Comparison of ENCODE assay signal across 1 mouse cellular context in the genomic region with DNA sequence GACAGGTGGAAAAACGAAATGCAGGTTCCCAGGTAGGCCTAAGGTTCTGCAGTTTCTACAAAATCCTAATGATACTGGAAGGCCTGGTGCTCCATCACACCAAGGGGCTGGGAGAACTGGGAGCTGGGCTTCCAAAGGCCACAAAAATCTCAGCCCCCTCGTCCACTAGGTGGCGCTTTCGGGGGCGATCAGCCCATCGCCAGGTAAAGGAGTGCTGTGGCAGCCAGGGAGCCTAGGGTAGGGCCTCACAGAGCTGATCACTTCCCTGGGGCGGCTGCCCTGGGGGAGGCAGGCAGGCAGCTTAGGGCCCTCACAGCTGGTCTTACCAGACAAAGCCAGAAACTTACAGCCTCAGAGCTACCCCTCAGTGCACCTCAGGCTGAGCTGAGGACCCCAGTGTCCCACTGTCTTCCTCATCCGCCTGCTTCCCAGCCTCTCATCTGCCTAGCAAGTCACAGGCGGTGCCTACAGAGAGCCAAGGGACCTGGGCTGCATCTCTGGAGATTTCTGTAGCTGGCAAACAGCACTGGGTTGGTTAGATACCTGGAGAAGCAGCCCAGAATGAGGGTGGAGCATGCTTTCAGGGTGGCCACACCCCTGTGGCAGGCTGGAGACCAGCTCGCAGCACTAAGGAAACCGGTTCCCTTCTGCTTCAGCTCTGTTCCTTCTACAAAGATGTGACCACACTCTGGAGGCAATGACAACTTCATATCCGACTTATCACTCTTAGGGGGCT.
TF ChIP-seq lines count a peak whose summit lies in the region.

No protein-coding gene starts in this region.

TF ChIP-seq in MEL, 35 proteins besides CTCF, POLR2A, EP300 and RAD21:
- peak; percentile 55 for TF ChIP-seq SMC3 (IDR thresholded peaks at IDR 0.05; ENCODE audit: low read depth, low read length)
- no peak for TF ChIP-seq USF2 (IDR thresholded peaks at IDR 0.05; ENCODE audit: borderline replicate concordance in 1 of 2, insufficient read depth in 1 of 2, low read depth in 1 of 2, low read length in 2 of 2)
- no peak for TF ChIP-seq MXI1 (IDR thresholded peaks at IDR 0.05; ENCODE audit: low read depth, low read length)
